Mouse (Mus musculus): ENCODE measurements around the gene Acsl4.

GRCm38 (mm10) chrX:142376747-142377146 lies 13.6 kb downstream of the Acsl4 start:
- TF ChIP-seq FLI1 (IDR thresholded peaks at IDR 0.05; ENCODE audit: low read length) = no peak
- TF ChIP-seq GATA1 (IDR thresholded peaks at IDR 0.05; ENCODE audit: borderline replicate concordance, low read length) = no peak

Measured in megakaryocyte, embryonic 14.5 days (primary cell).